Mouse (Mus musculus) ES-E14 (cell line): ENCODE measurements around the gene Sema6d. TPM values are rescaled to one million over a fixed set of nuclear protein-coding genes. Genes with fewer than 3 reads are reported as not detected.

ENCODE experiments used
- DNase-seq: peaks from one replicate; pipeline ENCODE4 v3.0.0-alpha.2; 2013; ENCODE audit warnings: low read depth, low spot score
- H3K27ac ChIP-seq: 2 replicates; pipeline ENCODE4 v1.5.1; 2012; ENCODE audit warnings: low read depth, mild to moderate bottlenecking, low read length, moderate library complexity, mixed read lengths; ENCODE audit not compliant: poor library complexity, insufficient read depth, severe bottlenecking
- H3K36me3 ChIP-seq: 2 replicates; pipeline ENCODE4 v1.6.1; 2012; ENCODE audit warnings: mild to moderate bottlenecking, low read length, moderate library complexity, mixed read lengths; ENCODE audit not compliant: control insufficient read depth, poor library complexity, insufficient read depth, severe bottlenecking
- H3K4me1 ChIP-seq, 2 experiments: fragments of 150-350 bp in 1 of 2; sonication (generic) in 1 of 2; 2 replicates each; pipeline ENCODE4 v1.6.1; 2012; ENCODE audit warnings: low read length in 2 of 2, mild to moderate bottlenecking in 1 of 2, mixed read lengths in 1 of 2; ENCODE audit not compliant: control insufficient read depth in 2 of 2, insufficient read depth in 2 of 2, poor library complexity in 1 of 2
- H3K4me3 ChIP-seq, 2 experiments: fragments of 150-350 bp in 1 of 2; sonication (generic) in 1 of 2; 2 replicates each; pipeline ENCODE4 v1.5.1; 2012; ENCODE audit warnings: low read length in 2 of 2, low read depth in 1 of 2, mild to moderate bottlenecking in 1 of 2, mixed read lengths in 1 of 2; ENCODE audit not compliant: insufficient read depth in 1 of 2, poor library complexity in 1 of 2, severe bottlenecking in 1 of 2
- H3K9ac ChIP-seq: 2 replicates; pipeline ENCODE4 v1.6.1; 2012; ENCODE audit warnings: low read depth, mild to moderate bottlenecking, low read length, mixed read lengths; ENCODE audit not compliant: poor library complexity, insufficient read depth, severe bottlenecking
- H3K9me3 ChIP-seq: fragments of 150-350 bp; sonication (generic); 2 replicates; pipeline ENCODE4 v1.6.1; 2012; ENCODE audit warnings: low read depth, mild to moderate bottlenecking, low read length; ENCODE audit not compliant: control insufficient read depth, insufficient read depth
- CHD2 ChIP-seq: IDR thresholded peaks from 2 replicates; pipeline ENCODE4 v1.6.1; 2014; ENCODE audit warnings: mild to moderate bottlenecking, low read depth, low read length, inconsistent platforms
- HCFC1 ChIP-seq: IDR thresholded peaks from 2 replicates; pipeline ENCODE4 v1.6.1; 2012; ENCODE audit warnings: low read length, inconsistent platforms, borderline replicate concordance; ENCODE audit not compliant: insufficient read depth
- MAFK ChIP-seq: IDR thresholded peaks from 2 replicates; pipeline ENCODE4 v1.6.1; 2014; ENCODE audit warnings: mild to moderate bottlenecking, low read depth, low read length, inconsistent platforms; ENCODE audit not compliant: insufficient read depth
- ZC3H11A ChIP-seq: IDR thresholded peaks from 2 replicates; pipeline ENCODE4 v1.6.1; 2012; ENCODE audit warnings: low read depth, mild to moderate bottlenecking, inconsistent platforms, low read length, borderline replicate concordance
- ZNF384 ChIP-seq: IDR thresholded peaks from 2 replicates; pipeline ENCODE4 v1.6.1; 2012; ENCODE audit warnings: low read depth, low read length, inconsistent platforms
- in situ Hi-C, 2 experiments: fragments of 600-800 bp; cut with MboI; formaldehyde crosslinking; loops; one replicate each; pipeline ENCODE4 v1.15.1; 2025; ENCODE audit warnings: low sequenced_read_pairs in 2 of 2, inconsistent platforms in 1 of 2; ENCODE audit not compliant: unreplicated experiment in 2 of 2
- total RNA-seq: library from RNA; depleted of rRNA; stranded (reverse); fragments of 300-350 nt; gene quantifications from 2 replicates; pipeline ENCODE4 v1.2.3, GENCODE M21; 2012

The Sema6d gene
- total RNA-seq, 1 experiment, result 0.54 TPM

GRCm38 (mm10) chr2:124617440-124617839, 527.7 kb downstream of the Sema6d start:
- in situ Hi-C loops, result no loop called here
- TF ChIP-seq HCFC1, result no peak
- TF ChIP-seq ZC3H11A, result no peak
- TF ChIP-seq MAFK, result no peak
- no peak for TF ChIP-seq ZNF384
- TF ChIP-seq CHD2, result no peak
- Histone ChIP-seq H3K9ac (no peak overlapping the region), H3K4me1 (no peaks in the 10 kb centered on the region), H3K9me3 (no peaks in the 10 kb centered on the region), H3K27ac (no peak overlapping the region), H3K4me3 (no peak overlapping the region), H3K36me3 (no peaks in the 10 kb centered on the region)
- no peak for DNase-seq

DNA sequence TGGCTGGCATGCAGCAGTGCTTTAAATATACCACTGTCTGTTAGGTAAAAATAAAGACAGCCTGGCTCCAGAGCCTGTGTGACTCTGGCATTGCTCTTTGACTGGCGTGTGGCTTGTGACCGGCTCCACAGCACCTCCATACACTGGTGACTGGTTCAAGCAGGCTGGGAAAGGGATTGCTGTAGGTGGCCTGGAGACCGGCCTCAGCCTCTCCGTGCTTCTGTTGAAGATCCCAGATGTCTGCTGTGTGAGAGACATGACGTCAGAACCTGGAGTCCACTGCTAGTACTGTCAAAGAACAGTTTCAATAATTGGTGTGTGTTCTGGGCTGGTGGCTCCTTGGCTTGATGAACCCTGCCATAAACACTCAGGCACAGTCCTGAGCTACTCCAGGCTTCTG, 528.3 kb downstream of the Sema6d start:
- no peak overlapping the region for H3K4me3 ChIP-seq
- TF ChIP-seq ZNF384, result no peak
- no peak for TF ChIP-seq CHD2
- no peak for TF ChIP-seq ZC3H11A
- no peak for TF ChIP-seq MAFK
- TF ChIP-seq HCFC1, result no peak
- DNase-seq, result no peak
- in situ Hi-C loops, result no loop called here
- H3K9me3 ChIP-seq, result no peaks in the 10 kb centered on the region
- no peaks in the 10 kb centered on the region for H3K4me1 ChIP-seq
- no peak overlapping the region for H3K9ac ChIP-seq
- H3K27ac ChIP-seq, result no peak overlapping the region
- no peaks in the 10 kb centered on the region for H3K36me3 ChIP-seq

DNA sequence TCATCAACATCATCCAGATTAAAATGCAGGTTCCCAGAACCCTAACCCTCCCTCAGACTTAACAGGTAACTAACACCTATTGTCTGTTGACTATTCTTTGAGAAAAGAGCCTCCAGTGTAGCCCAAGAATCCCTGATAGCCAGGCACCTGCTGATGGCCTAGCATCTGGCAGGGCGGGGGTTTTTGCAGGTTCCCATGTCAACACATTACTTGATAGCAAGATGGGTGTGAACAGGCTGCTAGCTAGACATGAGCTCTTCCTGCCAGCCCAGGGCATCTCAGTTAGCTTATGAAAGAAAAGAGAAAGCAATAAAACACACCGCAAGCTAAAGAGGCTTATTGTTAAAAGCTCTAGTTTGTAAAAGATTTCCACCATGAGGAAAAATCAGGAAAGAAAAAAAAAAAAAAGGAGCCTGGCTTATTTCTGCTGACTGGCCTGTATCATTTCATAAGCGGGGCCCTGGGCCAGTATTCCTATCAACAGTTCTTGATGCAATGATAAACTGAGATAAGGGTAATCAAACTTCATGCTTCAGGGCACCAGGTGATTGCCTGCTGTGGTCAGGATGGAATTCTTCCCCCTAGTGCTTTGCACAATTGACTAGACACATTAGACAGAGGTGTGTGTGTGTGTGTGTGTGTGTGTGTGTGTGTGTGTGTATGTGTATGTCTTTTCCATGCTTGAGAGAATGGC, 528.9 kb downstream of the Sema6d start:
- Histone ChIP-seq H3K9ac (no peak overlapping the region), H3K4me1 (no peaks in the 10 kb centered on the region), H3K36me3 (no peaks in the 10 kb centered on the region), H3K4me3 (no peak overlapping the region), H3K27ac (no peak overlapping the region), H3K9me3 (no peaks in the 10 kb centered on the region)
- in situ Hi-C loops, result no loop called here
- TF ChIP-seq CHD2 (no peak), MAFK (no peak), HCFC1 (no peak), ZC3H11A (no peak), ZNF384 (no peak)
- no peak for DNase-seq

- TF ChIP-seq CHD2 (no peak), ZNF384 (no peak), HCFC1 (no peak), MAFK (no peak), ZC3H11A (no peak)
- no peak overlapping the region for H3K27ac ChIP-seq
- H3K9me3 ChIP-seq, result no peaks in the 10 kb centered on the region
- in situ Hi-C loops, result no loop called here
- no peak for DNase-seq
- H3K4me3 ChIP-seq, result no peak overlapping the region
- H3K9ac ChIP-seq, result no peak overlapping the region
- no peaks in the 10 kb centered on the region for H3K36me3 ChIP-seq
- no peaks in the 10 kb centered on the region for H3K4me1 ChIP-seq
Observed at GRCm38 (mm10) chr2:124620470-124620869, 530.7 kb downstream of the Sema6d start.

DNA sequence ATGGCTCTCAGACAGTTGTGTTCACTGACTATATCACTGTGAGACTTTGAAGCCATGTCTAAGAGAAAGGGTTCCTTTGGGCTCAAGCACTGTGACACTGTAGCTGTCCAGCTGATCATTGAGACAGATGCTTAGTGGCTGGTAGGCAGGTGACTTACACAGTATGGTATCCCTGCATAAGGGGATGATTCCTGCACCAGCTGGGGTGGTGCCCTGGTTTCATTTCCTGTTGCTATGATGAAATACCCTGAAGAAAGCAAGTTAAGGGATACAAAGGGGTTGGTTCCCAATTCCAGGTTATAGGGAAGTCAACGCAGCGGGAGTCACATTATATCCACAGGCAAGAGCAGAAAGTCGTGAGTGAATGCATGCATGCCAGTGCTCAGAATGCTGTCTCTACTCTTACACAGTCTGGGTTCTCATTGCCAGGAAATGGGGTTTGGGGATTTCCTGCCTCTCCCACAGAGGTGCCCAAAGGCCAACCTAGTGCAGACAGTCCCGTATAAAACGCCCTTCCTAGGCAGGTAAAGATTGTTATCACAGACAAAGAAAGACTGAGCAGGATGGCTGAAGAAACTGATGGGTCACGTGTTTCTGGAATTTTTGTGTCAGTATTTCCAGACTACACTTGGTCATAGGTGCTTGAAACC, 532.3 kb downstream of the Sema6d start:
- TF ChIP-seq ZC3H11A, result no peak
- TF ChIP-seq CHD2, result no peak
- TF ChIP-seq HCFC1, result no peak
- no peak for TF ChIP-seq MAFK
- no peak for TF ChIP-seq ZNF384
- Histone ChIP-seq H3K4me1 (no peaks in the 10 kb centered on the region), H3K9me3 (no peaks in the 10 kb centered on the region), H3K4me3 (no peak overlapping the region), H3K36me3 (no peaks in the 10 kb centered on the region), H3K27ac (no peak overlapping the region), H3K9ac (no peak overlapping the region)
- in situ Hi-C loops, result no loop called here
- no peak for DNase-seq
